Mouse (Mus musculus): ENCODE measurements around the gene Mga.

Gene Mga

DNA sequence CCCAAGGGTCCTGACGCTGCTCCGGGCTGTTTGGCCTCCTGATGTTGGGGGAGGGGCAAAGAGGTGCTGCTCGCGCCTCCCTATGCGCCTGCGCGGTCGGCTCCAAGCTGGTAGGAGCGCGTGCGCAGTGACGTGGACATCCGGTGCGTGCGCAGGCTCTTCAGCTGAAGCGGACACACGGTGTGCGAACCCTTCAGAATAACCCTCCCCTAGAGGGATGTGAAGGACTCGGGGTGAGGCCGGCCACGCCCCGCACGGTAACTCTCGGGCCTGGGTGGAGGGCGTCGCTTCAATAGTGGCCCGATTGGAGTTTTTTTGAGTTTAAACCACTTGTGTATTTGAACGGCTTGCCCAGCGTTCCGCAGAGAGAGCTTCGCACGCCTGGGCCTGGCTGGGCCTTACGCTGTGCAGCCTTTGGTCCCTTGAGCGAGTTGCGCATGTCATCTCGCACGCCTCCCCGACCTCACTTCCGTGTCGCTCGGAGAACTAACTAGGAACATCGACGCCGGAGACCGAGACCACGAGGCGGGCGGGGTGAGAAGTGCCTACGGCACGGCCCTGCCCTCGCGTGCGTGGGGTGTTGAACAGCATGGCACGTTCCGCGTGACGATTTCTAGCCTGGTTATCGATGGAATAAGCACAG lies at the start of gene Mga:
TSS of gene Mga (plus strand) at position 139 of the 643 bp plus-strand sequence.
- in situ Hi-C loops (cut with MboI; ENCODE audit: low sequenced_read_pairs): no loop called here

DNA sequence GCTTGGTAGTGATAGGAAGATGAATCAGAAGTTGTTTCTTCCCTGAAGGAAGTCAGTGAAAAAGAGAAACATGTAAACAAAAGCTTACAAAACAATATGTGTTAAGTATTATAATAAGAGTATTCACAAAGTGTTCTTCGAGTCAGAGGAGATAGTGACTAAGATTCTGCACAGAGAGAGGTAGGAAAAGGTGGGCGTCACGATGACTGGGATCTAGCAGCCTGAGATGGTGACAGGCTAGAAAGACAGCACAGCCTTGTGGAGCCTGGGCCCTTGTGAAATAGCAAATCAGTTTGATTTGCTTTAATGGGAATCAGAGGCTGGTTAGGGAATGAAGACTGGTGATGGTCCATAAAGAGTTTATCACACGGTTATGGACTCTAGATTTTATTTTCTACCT lies 43.2 kb upstream of the Mga start:
- in situ Hi-C loops (cut with MboI; ENCODE audit: low sequenced_read_pairs): no loop called here

DNA sequence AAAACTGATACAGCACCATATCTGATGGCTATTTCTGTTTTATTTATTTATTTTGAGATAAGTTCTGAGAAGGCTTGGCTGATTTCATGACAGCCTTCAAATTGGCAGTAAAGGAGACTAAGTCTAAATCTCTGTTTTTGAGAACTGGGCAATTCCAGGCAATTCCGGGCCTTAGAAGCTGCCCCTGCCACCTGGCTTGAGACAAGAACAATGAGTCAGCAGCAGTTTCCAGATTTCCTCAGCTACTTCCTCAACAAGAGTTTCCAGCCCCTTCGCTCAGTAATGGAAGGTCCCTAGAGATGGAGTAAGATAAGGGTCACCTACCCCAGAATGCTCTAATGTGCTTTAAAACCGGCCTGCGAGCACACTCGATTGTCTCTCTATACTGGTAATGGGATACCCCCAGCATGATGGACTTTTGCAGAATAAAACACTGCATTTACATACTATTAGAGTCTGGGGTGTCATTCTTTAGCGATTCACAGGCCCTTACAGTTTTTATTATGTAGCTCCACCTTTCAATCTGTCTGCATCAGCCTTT lies 41.6 kb upstream of the Mga start:
- in situ Hi-C loops (cut with MboI; ENCODE audit: low sequenced_read_pairs): no loop called here

DNA sequence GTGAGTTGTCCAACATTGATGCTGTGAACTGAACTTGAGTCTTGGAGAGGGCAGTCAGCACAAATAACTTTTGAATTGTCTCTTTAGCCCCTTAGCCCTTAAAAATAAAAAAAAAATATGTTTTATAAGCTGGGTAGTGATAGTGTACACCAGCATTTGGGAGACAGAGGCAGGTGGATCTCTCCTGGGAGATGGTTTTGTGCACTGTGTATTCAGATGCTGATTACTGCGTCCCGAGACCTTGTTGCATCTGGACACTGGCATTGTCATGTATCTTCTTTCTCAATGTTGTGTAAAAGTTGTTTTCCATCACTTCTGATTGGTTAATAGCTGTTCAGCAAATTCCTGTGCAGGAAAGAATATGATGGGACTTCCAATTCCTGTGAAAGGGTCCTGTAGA lies 39.7 kb upstream of the Mga start:
- in situ Hi-C loops (cut with MboI; ENCODE audit: low sequenced_read_pairs): no loop called here

DNA sequence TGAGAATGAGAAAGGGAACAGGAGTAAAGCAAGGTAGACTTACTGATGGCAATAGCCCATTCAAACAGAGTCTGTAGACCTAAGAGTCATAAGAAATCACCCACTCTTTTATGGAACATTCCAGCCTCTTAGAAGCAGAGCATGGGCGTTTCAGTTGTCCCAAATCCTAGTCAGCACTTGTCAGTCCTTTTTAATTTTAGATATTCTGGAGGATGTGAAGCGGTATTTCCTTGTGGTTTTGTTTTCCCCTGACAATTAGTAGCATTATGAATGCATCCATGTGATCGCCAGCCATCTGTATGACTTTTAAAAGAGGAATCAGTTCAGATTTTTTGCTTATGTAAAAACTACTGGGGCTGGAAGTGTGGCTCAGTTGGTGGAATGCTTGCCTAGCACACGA lies 32.5 kb upstream of the Mga start:
- in situ Hi-C loops (cut with MboI; ENCODE audit: low sequenced_read_pairs): no loop called here

DNA sequence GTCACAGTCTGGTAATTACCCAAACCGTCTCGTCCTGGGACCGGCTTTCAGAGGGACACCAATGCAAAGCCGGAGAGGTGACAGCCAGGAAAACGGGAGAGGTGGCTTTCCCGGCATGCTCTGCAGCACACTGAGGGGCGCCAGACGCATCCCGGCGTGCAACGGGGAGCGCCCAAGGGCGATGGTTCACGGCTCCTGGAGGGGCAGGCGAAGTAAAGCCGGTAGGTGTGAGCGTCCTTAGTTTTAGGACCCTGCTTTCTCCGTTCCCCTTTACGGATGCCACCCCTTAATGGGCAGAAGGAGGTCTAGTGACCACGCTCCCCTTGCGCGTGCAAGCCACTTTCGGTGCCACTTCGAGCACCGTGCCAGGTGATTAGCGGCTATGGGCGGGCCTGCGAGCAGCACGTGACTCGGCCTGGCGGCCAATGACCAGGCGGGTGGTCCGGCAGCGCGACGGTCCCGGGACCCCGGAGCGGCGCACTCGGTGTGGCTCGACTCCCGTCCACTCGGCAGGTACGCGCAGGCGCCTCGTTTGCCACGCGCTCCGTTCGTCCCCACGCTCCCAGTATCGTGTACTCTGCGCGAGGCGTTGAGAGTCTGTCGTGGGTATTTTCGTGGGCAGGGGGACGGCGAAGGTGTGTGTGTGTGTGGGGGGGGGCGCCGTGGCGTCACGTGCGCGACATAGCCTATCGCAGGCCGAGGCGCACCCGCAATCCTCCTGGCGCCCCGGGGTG lies 24.5 kb upstream of the Mga start:
- in situ Hi-C loops (cut with MboI; ENCODE audit: low sequenced_read_pairs): no loop called here

DNA sequence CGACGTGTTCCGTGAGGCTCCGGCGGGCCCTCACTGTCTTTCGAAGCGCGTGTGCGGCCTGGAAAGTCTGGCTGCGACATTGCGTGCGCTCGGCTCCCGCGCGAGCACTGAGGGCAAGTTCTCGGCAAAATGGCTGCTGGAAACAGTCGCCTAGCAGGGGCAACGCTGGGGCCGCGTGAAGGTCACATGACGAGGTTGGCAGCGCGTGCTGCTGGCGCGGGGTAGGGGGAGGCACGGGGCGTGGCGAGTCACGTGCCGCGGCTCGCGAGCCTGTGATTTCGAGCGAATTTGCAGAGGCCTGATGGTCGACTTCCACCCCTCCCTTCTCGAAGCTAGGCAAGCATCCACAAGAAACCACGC lies 23.9 kb upstream of the Mga start:
- in situ Hi-C loops (cut with MboI; ENCODE audit: low sequenced_read_pairs): no loop called here

DNA sequence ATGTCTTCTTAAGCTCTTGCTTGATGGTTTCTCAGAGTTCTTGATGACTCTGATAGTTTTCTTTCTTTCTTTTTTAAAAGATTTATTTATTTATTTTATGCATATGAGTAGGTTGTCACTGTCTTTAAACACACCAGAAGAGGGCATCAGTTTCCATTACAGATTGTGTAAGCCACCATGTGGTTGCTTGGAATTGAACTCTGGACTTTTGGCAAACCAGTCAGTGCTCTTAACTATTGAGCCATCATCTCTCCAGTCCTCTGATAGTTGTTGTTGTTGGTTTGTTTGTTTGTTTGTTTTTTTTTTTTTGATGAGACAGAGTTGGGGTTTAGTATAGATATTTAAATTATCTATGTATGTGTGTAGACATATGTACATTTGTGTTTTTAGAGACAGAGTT lies 21.0 kb upstream of the Mga start:
- in situ Hi-C loops (cut with MboI; ENCODE audit: low sequenced_read_pairs): no loop called here

DNA sequence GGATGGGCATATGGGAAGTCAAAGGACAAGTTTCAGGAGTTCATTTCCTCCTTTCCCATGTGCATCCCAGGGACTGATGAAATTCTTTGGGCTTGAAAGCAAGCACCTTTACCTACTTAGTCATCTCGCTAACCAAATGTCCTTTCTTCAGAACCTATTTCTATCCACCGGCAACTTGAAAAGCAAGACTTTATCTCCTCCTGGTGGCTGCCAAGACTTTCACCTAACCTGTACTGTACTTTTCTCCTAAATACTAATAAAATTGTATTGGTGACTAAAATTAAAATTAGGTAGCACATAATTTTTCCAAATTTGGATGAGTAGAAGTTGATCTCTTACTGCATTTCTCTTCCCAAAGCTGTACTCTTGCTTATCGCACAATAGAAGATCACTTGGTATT lies 9.8 kb upstream of the Mga start:
- in situ Hi-C loops (cut with MboI; ENCODE audit: low sequenced_read_pairs): no loop called here

DNA sequence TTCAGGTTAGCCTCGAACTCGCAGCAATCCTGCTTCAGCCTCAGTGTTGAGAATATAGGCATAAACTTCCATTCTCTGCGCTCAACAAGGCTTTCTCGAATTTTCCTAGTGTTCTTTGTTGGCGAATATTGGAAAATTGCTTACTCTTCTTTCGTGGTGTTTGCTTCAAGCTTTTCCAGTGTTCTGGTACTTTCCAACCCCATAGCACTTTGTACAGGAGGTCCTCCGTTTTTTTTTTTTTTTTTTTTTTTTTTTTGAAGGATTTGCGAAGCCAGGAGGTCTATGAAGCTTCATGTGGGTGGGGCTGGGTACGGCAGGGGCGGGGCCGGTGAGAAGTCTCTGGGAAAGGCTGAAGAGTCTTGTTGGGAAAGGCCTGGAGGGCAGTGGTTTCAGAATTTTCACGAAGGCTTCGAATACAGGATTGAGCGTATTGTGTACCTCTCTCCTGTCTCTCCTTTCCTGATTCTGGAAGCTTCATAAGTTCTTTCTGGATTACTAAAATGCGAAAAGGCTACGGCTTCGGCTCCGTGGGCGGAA lies 407 bp upstream of the Mga start:
- in situ Hi-C loops (cut with MboI; ENCODE audit: low sequenced_read_pairs): no loop called here

DNA sequence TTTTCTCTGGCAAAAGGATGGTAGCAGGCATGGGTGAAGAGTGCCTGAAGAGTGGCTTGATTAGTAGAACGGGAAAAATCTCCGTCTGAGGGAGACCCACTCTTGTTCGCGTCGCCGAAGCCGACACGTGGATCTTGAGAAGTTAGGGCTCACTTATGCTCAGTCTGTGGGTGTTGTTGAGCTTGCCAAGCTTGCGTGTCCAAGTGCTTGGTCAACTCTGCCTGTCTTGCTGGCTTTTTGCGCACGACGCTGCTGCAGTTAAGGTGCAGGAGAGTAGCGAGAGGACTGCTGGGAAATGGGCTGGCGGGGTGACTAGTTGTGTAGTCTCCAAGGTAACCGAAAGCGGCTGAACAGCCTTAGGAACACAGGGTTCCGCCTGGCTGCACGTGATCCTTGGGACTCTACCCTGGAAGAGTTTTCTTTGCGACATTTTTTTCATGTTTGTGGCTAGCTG lies 1.1 kb downstream of the Mga start:
- in situ Hi-C loops (cut with MboI; ENCODE audit: low sequenced_read_pairs): no loop called here

DNA sequence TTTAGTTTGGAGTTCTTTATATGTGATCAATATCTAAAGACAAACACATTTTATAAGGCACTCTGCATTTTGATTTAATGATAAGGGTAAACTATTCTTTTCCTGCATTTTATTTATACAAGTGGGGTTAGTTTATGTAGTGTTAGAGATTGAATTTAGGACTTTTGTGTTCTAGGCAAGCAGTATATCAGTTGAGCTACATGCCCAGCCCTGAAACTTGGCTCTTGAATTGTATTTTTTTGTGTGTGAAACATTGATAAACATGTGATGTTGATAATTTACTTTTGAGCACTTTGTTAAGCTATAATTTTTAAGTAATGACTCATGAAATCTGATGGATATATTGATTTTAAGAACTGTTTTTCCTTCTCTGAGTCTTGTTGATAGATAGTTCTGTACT lies 19.0 kb downstream of the Mga start:
- in situ Hi-C loops (cut with MboI; ENCODE audit: low sequenced_read_pairs): no loop called here

DNA sequence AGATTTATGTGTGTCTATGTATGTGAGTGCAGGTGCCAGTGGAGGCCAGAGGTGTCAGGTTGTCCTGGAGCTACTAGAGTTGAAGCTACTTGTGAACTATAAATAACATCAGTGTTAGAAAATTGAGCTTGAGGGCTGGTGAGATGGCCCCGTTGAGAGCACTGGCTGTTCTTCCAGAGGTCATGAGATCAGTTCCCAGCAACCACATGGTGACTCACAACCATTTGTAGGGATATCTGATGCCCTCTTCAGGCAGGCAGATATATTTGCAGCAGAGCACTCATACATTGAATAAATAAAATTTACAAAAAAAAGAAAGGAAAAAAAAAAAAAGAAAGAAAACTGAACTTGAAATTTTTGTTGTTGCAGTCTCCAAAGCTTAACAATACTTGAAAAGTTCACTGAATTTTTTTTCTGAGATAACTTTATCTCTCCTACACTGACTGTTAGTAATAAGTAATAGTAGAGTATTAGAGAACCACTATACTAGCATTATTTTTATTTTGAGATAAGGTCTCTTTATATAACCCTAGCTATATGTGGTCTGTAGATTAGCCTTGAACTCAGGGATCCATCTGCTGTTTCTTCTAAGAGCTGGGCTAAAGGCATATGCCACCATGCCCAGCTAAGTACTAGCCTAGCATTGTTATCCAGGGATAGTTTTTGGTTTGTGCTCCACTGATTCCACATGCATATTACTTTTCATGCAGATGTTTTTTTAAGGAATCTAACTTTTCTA lies 20.8 kb downstream of the Mga start:
- in situ Hi-C loops (cut with MboI; ENCODE audit: low sequenced_read_pairs): no loop called here

DNA sequence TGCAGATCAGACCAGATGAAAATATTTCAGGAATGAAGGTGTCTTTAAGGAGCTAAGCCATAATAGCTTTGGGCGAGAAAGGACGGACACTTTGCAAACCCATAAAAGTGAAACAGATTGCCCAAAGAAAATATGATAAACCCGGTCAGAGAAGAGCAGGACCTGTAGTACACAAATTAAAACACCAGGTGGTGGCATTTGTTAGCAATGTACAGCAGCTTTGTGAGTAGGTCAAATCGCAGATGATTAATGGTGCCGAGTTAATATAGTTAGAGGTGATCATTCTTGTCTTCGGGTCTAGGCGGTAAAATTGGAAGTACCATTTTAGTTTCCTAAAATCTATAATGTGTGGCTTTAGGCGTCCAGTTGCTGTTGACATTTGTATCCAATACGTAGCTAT lies 73.5 kb downstream of the Mga start:
- in situ Hi-C loops (cut with MboI; ENCODE audit: low sequenced_read_pairs): no loop called here

DNA sequence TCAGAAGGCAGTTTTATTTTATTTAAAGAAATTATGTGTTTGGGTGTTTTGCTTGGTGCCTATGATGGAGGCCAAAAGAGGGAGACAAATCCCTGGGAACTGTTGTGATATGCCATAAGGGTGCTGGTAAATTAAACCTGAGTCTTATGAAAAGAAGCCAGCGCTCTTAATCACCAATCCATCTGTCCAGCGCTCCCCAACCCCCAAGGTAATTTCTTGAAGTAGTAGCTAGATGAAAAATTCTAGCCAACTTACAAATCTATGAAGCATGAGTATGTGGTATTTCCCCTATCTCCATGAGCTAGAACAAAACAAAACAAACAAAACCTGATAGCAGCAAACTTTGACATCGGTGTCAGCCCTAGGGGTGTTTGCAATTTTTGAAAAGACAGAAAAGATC lies 74.3 kb downstream of the Mga start:
- in situ Hi-C loops (cut with MboI; ENCODE audit: low sequenced_read_pairs): no loop called here

DNA sequence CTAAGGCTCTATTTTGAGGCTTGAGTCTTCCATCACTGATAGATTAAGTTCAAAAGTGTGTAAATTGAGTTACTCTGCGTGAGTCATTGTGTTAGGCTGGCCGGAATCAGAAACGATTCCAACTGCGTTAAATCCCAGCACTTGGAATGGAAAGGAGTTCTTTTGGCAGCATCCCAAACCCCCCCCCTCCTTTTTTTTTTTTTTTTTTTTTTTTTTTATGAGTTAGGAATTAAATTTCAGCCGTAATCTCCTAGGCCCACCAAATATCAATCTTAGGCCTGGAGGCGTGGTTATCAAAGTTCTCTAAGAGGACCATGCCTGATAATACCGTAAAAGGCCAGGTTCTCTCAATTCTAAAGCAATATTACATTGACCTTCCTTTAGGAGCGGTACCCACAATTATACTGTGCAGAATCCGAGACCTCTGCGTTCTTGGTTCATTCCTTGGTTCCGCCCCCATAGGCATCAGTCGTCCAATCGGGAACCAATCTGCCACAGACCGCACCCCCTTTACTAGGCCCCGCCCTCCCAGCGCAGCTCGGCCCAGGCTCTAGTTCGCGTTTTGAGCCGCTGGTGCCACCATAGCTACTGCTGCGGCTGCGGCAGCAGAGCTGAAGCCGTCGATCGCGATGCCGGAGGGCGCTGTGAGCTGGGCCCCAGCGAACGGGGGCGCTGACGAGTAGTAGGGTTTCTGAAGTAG lies 75.0 kb downstream of the Mga start:
- in situ Hi-C loops (cut with MboI; ENCODE audit: low sequenced_read_pairs): no loop called here

DNA sequence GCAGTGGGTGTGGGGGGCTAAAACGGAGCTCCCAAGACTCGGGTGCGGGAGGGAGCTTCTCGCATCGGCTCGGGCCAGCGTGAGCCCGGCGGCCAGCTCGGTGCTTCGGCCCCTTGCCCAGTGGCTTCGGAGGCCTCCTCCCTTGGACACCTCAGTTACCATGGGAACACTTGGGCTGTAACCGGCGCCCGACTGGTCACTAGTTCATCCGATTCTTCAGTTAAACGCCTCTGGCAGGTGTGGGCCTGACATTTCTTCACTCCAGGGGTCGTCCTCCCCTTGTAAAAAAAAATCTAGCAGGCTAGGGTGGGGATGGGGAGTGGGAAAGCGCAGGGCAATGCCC lies 75.5 kb downstream of the Mga start, which contains the start of gene Mapkbp1:
TSS of gene Mapkbp1 (plus strand) at position 163 of the 343 bp plus-strand sequence.
- in situ Hi-C loops (cut with MboI; ENCODE audit: low sequenced_read_pairs): no loop called here

DNA sequence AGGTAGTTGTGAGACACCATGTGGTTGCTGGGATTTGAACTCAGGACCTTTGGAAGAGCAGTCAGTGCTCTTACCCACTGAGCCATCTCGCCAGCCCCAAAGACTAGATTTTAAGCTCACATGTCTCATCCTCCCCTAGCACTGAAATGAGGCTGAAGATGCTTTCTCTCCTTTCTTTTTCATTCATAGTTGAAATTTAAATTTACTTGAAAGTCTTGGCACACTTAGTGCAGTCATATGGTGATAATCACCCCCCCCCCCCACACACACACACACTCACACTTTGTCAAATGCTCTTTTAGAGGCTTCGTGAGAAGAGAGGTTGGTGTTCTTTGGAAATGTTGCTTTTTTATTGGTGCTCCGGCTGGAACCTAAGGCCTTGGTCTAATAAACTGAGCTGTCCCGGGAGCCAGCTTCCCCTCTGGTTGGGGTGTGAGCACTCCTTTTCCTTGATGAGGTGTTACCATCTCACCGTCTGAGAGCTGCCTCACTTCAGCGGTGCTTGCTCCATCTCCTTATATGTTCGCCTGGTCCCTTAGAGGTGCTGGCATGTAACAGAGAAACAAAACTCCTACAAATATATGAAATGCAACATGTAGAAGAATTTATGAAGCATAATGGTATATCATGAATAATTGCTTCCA lies 83.4 kb downstream of the Mga start:
- in situ Hi-C loops (cut with MboI; ENCODE audit: low sequenced_read_pairs): no loop called here

DNA sequence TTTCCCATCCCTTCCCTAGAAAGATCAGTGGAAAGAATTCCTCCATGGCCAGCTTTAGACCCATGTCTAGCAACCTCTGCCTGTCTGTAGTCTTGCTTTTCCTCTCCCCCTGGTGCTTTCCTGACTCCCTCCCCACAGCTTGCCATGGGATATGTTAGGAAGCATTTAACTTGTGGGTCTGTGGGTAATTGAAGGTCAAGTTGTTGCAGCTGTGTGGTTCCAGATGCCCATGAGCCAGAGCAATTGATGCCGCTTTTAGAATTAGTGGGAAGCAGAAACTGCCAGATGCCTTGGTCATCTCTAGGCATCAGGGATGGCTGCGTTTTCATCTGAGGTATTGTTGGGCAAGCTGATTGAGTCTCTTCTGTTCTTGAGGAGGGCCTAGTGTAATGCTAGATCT lies 84.6 kb downstream of the Mga start:
- in situ Hi-C loops (cut with MboI; ENCODE audit: low sequenced_read_pairs): no loop called here

DNA sequence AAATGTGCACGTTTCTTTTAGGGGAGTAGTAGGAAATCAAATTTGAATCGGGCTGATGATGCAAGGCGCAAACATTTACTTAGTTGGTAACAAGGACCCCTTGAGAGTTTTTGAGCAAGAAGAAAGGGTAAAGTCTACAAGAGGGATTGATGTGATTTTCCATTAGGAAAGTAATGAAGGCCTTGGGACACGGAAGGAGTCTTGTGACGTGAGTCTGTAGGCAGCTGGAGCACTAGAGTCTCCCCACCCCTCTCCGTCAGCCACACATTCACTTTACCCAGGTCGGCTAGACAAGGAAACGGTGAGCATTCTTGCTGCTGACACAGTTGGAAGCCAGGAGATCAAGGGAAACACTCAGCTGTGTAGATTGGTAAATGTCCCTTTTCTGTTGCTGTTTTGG lies 88.8 kb downstream of the Mga start:
- in situ Hi-C loops (cut with MboI; ENCODE audit: low sequenced_read_pairs): no loop called here

DNA sequence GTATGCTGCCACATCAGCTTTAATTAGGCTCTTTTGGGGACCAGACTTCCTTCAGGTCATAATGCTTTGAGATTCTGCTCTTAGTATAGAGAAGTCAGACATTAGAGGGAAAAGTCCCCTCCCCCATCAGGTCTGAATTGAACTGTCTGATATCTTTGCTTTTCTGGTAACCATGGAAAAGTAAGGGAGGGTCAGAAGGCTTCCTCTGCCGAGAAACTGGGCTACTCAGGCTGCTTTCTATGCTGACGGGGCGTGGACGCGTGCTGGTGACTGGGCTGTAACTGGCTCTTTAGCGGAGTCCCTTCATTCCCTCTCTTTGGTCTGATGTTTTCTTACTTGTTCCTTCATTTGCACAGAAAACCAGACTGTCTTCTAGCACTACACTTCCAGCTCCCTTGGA lies 89.3 kb downstream of the Mga start:
- in situ Hi-C loops (cut with MboI; ENCODE audit: low sequenced_read_pairs): no loop called here
